Comparison of ENCODE assay signal across 8 mouse cellular contexts in genomic region chr1:86586992-86587391, GRCm38 (mm10). TPM values are rescaled to one million over a fixed set of nuclear protein-coding genes. Genes with fewer than 3 reads are reported as not detected.
DNase-seq lines count a peak whose midpoint lies in the region; ATAC-seq lines count a peak whose summit lies in the region.

No protein-coding gene starts in this region.

- ATAC-seq in activated CD4-positive, CD25-positive, alpha-beta regulatory T cell, adult 4 months = peak; percentile 16
- peak; percentile 58 for ATAC-seq in megakaryocyte-erythroid progenitor cell, adult 5-6 weeks (replicated peaks; ENCODE audit: low FRiP score, low TSS enrichment, poor library complexity, severe bottlenecking)

- intact Hi-C loops in left cerebral cortex, postnatal 10 days (cut with DNase I) = no loop called here

- DNase-seq in embryo, embryonic 10 days (ENCODE audit: low spot score) = peak; percentile 88
- peak; percentile 81 for DNase-seq in gastrocnemius, postnatal 10 days
- DNase-seq in induced T-regulatory cell, adult 2 months (ENCODE audit: low read depth) = peak; percentile 86
- peak; percentile 66 to 90 for DNase-seq in left cerebral cortex, postnatal 10 days (ENCODE audit: extremely low spot score in 1 of 2, low spot score in 2 of 2)
- DNase-seq in right cerebral cortex, postnatal 25 days = peak; percentile 80
- DNase-seq in urinary bladder, postnatal 4 days (ENCODE audit: low spot score in 2 of 2) = peak; percentile 78 to 87

RNA-seq across cellular contexts. Expression of gene Cops7b, which starts 4.3 kb away (rescaled TPM):
- 10 to 100 TPM; 13.9 to 18.2 TPM for polyA plus RNA-seq in activated CD4-positive, CD25-positive, alpha-beta regulatory T cell, adult 4 months (2017; shearing (Covaris generic))
- 10 to 100 TPM; 10.5 to 12.6 TPM for total RNA-seq in gastrocnemius, postnatal 10 days (2021)
- total RNA-seq in left cerebral cortex, postnatal 10 days (2021) = 10 to 100 TPM; 27.5 to 30.6 TPM
- total RNA-seq in megakaryocyte-erythroid progenitor cell, adult 5-6 weeks (2014; fragmentation: Nextera tagmentation) = 21.2 and 25.6 TPM in 2 replicates
- 17.2 and 19.1 TPM in 2 replicates for total RNA-seq in megakaryocyte-erythroid progenitor cell, adult 5-6 weeks (2017)

RNA-seq across cellular contexts. Expression of gene Pde6d, which starts 4.6 kb away (rescaled TPM):
- polyA plus RNA-seq in activated CD4-positive, CD25-positive, alpha-beta regulatory T cell, adult 4 months (2017; shearing (Covaris generic)) = 10 to 100 TPM; 17.1 to 22.3 TPM
- 10 to 100 TPM; 32.5 to 40.2 TPM for total RNA-seq in gastrocnemius, postnatal 10 days (2021)
- total RNA-seq in left cerebral cortex, postnatal 10 days (2021) = 10 to 100 TPM; 62.6 to 67.4 TPM
- total RNA-seq in megakaryocyte-erythroid progenitor cell, adult 5-6 weeks (2014; fragmentation: Nextera tagmentation) = 36.5 and 52.7 TPM in 2 replicates
- total RNA-seq in megakaryocyte-erythroid progenitor cell, adult 5-6 weeks (2017) = 13.2 TPM in 2 replicates

Comparison
In these comparisons a context has a peak if more than half of its experiments do, and no peak if none do; other contexts are left out.
1. Peak in every context shown above with its lines: DNase-seq and ATAC-seq.